Mouse (Mus musculus) ES-Bruce4 (cell line): ENCODE results near the gene Afdn. TPM values are rescaled to one million over a fixed set of nuclear protein-coding genes. Genes with fewer than 3 reads are reported as not detected.
A peak's percentile ranks its signal among the peaks of the same experiment; 100 is the strongest.
"Not testable (repeated sequence)": the region's sequence is repeated elsewhere in the genome, so short reads cannot be mapped to it uniquely, and the experiment has no call there.

Experiments used
- H3K27ac ChIP-seq: 2 replicates; pipeline ENCODE4 v1.5.1; 2012; ENCODE audit warnings: low read length, inconsistent platforms; ENCODE audit not compliant: insufficient read depth
- H3K27me3 ChIP-seq: 2 replicates; pipeline ENCODE4 v1.6.1; 2012; ENCODE audit warnings: mild to moderate bottlenecking, low read length, inconsistent platforms; ENCODE audit not compliant: control insufficient read depth, poor library complexity, insufficient read depth, severe bottlenecking
- H3K36me3 ChIP-seq: 2 replicates; pipeline ENCODE4 v1.6.1; 2012; ENCODE audit warnings: inconsistent platforms, mild to moderate bottlenecking, low read length, moderate library complexity; ENCODE audit not compliant: control insufficient read depth, poor library complexity, insufficient read depth, severe bottlenecking
- H3K4me1 ChIP-seq: one replicate; pipeline ENCODE4 v1.8.1; 2011; ENCODE audit warnings: low read length; ENCODE audit not compliant: control insufficient read depth, insufficient read depth
- H3K4me3 ChIP-seq: 2 replicates; pipeline ENCODE4 v1.5.1; 2011; ENCODE audit warnings: low read depth, mild to moderate bottlenecking, low read length
- H3K9ac ChIP-seq: 2 replicates; pipeline ENCODE4 v1.6.1; 2012; ENCODE audit warnings: low read depth, mild to moderate bottlenecking, inconsistent platforms; ENCODE audit not compliant: poor library complexity, severe bottlenecking
- H3K9me3 ChIP-seq: replicated peaks from 2 replicates; pipeline ENCODE4 v1.6.1; 2012; ENCODE audit warnings: mild to moderate bottlenecking, low read length, inconsistent platforms; ENCODE audit not compliant: control insufficient read depth, poor library complexity, insufficient read depth, severe bottlenecking
- CTCF ChIP-seq: IDR thresholded peaks from one replicate; pipeline ENCODE4 v1.8.1; 2011; ENCODE audit warnings: low read depth, low read length
- EP300 ChIP-seq: IDR thresholded peaks from 2 replicates; pipeline ENCODE4 v1.6.1; 2011; ENCODE audit warnings: low read depth, low read length; ENCODE audit not compliant: insufficient read depth
- POLR2A ChIP-seq: IDR thresholded peaks from one replicate; pipeline ENCODE4 v1.8.1; 2011; ENCODE audit warnings: low read length; ENCODE audit not compliant: insufficient read depth
- polyA plus RNA-seq: library from polyadenylated mRNA; stranded (reverse); fragments of >200 nt; gene quantifications from 2 replicates; pipeline ENCODE4 v1.2.4, GENCODE M21; 2011; ENCODE audit warnings: low read depth; ENCODE audit not compliant: missing spikeins, insufficient read depth, insufficient read length

The Afdn gene
- polyA plus RNA-seq, 1 experiment, result 286 TPM

GRCm38 (mm10) chr17:13825421-13825820 is 65.1 kb downstream of the Afdn start:
- Histone ChIP-seq H3K9me3 (0 out of 2 replicates have a peak, but pooled peaks cover 8% of the 10 kb centered on the region), H3K36me3 (peaks cover 22% of the 10 kb centered on the region), H3K9ac (no peak overlapping the region), H3K27me3 (no peaks in the 10 kb centered on the region), H3K4me1 (no peaks in the 10 kb centered on the region), H3K4me3 (no peak overlapping the region), H3K27ac (no peak overlapping the region)
- no peak for TF ChIP-seq CTCF

- H3K27me3 ChIP-seq, result no peaks in the 10 kb centered on the region
- H3K4me1 ChIP-seq, result no peaks in the 10 kb centered on the region
- peaks cover 30% of the 10 kb centered on the region for H3K36me3 ChIP-seq
- TF ChIP-seq EP300 (no peak), POLR2A (no peak), CTCF (no peak)
- H3K27ac ChIP-seq, result no peak overlapping the region
- 0 out of 2 replicates have a peak, but pooled peaks cover 8% of the 10 kb centered on the region for H3K9me3 ChIP-seq
- no peak overlapping the region for H3K9ac ChIP-seq
- no peak overlapping the region for H3K4me3 ChIP-seq
Observed at GRCm38 (mm10) chr17:13830234-13830633, 69.9 kb downstream of the Afdn start.

- TF ChIP-seq CTCF (peak; percentile 4), POLR2A (no peak)
- no peaks in the 10 kb centered on the region for H3K27me3 ChIP-seq
- H3K9ac ChIP-seq, result no peak overlapping the region
- H3K4me3 ChIP-seq, result no peak overlapping the region
- H3K9me3 ChIP-seq, result 0 out of 2 replicates have a peak, but pooled peaks cover 8% of the 10 kb centered on the region
- H3K4me1 ChIP-seq, result no peaks in the 10 kb centered on the region
- peaks cover 31% of the 10 kb centered on the region for H3K36me3 ChIP-seq
- no peak overlapping the region for H3K27ac ChIP-seq
Observed at GRCm38 (mm10) chr17:13830636-13831341, 70.5 kb downstream of the Afdn start.

- Histone ChIP-seq H3K27me3 (no peaks in the 10 kb centered on the region), H3K36me3 (peaks cover 23% of the 10 kb centered on the region), H3K9ac (no peak overlapping the region), H3K4me1 (no peaks in the 10 kb centered on the region), H3K4me3 (no peak overlapping the region), H3K27ac (no peak overlapping the region), H3K9me3 (no peaks in the 10 kb centered on the region)
- TF ChIP-seq POLR2A, result no peak
- no peak for TF ChIP-seq CTCF
- TF ChIP-seq EP300, result no peak
Observed at GRCm38 (mm10) chr17:13835876-13836275, 75.5 kb downstream of the Afdn start.

- H3K36me3 ChIP-seq, result peaks cover 27% of the 10 kb centered on the region
- TF ChIP-seq EP300 (no peak), POLR2A (no peak), CTCF (no peak)
- no peak overlapping the region for H3K4me3 ChIP-seq
- H3K27me3 ChIP-seq, result no peaks in the 10 kb centered on the region
- no peaks in the 10 kb centered on the region for H3K9me3 ChIP-seq
- H3K4me1 ChIP-seq, result no peaks in the 10 kb centered on the region
- no peak overlapping the region for H3K27ac ChIP-seq
- H3K9ac ChIP-seq, result no peak overlapping the region
Observed at GRCm38 (mm10) chr17:13850175-13850574, 89.8 kb downstream of the Afdn start.

- H3K27me3 ChIP-seq, H3K4me1 ChIP-seq, H3K4me3 ChIP-seq, H3K9ac ChIP-seq, H3K9me3 ChIP-seq, H3K27ac ChIP-seq: not testable (repeated sequence)
- peaks cover 28% of the 10 kb centered on the region for H3K36me3 ChIP-seq
Observed at GRCm38 (mm10) chr17:13853883-13854282, 93.5 kb downstream of the Afdn start.
